Mouse (Mus musculus) granulocyte monocyte progenitor cell, adult 5-6 weeks (primary cell): ENCODE results near the gene Esrp2. TPM values are rescaled to one million over a fixed set of nuclear protein-coding genes. Genes with fewer than 3 reads are reported as not detected.

ENCODE experiments used
- ATAC-seq: replicated peaks from 2 replicates; pipeline ENCODE4 v1.8.0; 2016; ENCODE audit warnings: mild to moderate bottlenecking, moderate TSS enrichment, inconsistent platforms; ENCODE audit not compliant: poor library complexity, severe bottlenecking
- total RNA-seq, 2 experiments: library from RNA; stranded (forward) in 1 of 2; stranded (reverse) in 1 of 2; fragments of 200-712, 200-1000 nt in 1 of 2; fragments of >200 nt in 1 of 2; fragmentation: Nextera tagmentation in 1 of 2; gene quantifications; 2 replicates each; pipeline ENCODE4 v1.2.3; 2014 to 2017

Esrp2 gene
- total RNA-seq, 2 experiments from 2014 or later = not detected

DNA sequence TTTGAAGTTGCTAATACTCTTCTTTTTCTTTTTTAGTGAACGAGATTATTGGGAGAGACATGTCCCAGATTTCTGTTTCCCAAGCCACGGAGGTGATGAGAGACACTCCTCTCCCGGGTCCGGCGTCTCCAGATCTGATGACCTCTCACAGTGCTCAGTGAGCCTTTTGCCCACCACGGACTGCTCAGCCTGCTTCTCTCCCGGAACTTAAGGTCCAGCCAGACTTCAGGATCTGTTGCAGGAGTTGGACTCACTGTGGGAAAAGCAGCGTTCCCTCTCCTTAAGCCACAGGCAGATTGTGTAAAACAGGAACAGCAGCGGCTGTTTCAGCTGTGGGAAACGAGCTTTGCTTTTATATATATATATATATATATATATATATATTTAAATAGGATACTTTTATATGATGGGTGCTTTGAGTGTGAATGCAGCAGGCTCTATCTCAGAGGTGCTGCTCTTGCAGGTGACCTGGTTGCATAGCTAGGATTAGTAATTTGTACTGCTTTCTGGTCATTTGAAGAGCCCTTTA, 8.8 kb downstream of the Esrp2 start:
- no peak for ATAC-seq

DNA sequence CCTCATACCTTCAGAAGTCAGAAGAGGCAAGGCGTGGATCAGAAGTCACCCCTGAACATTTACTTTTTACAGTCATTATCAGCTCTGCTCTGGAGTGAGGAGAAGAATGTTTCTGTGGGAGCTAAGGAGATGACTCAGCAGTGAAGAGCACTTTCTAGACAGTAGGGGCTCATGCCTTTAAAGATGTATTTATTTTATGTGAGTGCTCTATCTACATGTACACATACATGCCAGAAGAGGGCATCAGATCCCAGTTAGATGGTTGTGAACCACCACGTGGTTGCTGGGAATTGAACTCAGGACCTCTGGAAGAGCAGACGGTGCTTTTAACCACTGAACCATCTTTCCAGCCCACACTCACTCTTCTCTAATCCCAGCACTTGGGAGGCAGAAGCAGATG, 9.7 kb downstream of the Esrp2 start:
- ATAC-seq = no peak

DNA sequence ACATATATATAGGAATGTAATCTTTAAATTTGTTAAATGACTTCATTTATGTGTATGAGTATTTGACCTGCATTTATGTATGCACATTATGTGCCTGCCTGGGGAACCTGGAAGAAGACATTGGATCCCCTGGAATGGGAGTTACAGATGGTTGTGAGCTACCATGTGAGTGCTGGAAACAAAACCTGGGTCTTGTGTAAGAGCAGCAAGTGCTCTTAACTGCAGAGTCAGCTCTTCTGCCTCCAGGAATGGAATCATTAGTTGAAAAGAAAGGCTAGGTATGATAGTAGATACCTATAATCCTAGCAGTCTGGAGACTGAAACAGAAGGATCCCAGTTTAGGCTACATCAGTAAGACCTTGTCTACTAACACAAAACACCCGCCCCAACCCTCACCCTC, 10.7 kb downstream of the Esrp2 start:
- ATAC-seq = no peak

DNA sequence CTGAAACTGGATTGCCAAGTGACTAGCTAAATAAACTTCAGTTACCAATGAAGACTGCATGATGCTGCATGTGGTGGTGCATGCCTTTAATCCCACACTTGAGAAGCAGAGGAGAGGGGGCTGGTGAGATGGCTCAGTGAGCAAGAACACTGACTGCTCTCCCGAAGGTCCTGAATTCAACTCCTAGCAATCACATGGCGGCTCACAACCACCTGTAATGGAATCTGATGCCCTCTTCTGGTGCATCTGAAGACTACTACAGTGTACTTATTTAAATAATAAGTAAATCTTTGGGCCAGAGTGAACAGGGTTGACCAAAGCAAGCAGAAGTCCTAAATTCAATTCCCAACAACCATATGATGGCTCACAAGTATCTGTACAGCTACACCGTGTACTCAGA, 13.3 kb downstream of the Esrp2 start:
- ATAC-seq = no peak

DNA sequence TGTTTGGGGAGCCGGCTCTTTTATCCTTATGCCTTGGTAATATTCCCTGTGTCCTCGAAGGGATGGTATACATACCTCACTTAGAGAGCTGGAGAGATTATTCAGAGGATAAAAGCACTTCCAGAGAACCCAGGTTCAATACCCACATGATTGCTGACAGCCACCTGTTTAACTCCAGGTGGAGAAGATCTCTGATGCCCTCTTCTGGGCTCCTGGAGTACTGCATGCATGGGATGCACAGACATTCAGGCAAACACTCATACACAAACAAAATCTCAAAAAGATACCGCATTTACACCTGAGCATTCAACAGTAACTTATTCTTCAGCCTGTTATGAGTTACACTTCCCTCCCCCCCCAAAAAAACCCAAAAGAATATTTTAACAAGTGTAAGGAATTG, 20.9 kb downstream of the Esrp2 start:
- ATAC-seq = peak; percentile 37; the same call in 1 of the 2 replicates

GRCm38 (mm10) chr8:106112514-106112913, 24.3 kb downstream of the Esrp2 start:
- ATAC-seq = no peak

DNA sequence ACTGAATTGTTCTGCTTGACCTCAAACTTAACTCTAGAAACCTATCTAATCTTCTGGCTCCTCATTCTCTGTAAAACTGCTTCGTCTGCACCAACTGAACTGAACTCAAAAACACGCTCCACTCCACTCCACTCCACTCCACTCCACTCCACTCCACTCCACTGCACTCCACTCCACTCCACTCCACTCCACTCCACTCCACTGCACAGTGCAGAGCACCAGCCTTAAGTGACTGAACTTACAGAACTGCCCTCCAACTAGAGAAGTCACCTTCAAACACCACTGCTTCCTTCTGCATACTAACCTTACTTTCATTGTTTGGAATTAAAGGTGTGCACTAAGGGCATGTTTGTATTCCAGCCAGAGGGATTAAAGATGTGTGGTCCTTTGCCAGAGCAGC, 24.7 kb downstream of the Esrp2 start:
- ATAC-seq = no peak

DNA sequence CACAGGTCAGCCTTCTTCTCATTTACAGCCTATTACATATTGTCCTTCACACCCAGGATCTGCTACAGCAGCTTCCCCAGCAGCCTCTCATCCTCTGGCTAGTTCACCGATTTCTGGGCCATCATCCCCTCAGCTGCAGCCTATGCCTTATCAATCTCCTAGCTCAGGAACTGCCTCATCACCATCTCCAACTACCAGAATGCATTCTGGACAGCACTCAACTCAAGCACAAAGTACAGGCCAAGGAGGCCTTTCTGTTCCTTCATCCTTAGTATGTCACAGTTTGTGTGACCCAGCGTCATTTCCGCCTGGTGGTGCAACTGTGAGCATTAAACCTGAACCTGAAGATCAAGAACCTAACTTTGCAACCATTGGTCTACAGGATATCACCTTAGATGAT, 28.0 kb downstream of the Esrp2 start:
- no peak for ATAC-seq

DNA sequence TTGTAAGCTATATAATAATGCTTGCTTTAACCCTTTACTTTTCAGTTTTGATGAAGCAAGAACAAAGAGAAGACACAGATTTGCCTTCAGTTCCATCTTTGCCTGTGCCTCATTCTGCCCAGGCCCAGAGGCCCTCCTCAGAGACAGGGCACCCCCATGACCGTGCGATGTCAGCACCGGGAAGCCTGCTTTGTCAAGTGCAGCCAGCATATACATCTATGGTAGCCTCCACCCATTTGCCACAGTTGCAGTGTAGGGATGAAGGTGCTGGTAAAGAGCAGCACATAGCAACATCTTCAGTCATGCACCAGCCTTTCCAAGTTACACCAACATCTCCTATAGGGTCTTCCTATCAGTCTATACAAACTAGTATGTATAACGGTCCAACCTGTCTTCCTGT, 28.7 kb downstream of the Esrp2 start:
- no peak for ATAC-seq

DNA sequence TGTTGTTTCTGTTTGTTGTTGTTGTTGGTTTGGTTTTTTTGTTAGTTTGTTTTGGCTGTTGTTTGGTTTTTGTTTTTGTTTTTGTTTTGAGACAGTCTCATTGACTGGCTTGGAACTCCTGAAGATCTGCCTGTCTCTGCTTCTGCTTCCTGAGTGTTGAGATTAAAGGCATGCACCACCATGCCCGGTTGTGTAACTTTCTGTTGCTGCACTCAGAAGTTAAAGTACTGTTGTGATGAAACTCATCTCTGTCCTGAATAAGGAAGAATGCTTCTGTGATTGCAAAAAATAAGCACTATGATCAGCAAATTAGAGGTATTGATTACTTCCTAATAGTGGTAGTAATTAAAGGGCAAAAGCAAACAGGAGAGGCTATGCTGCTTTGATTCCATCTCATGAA, 30.6 kb downstream of the Esrp2 start:
- peak; percentile 87 for ATAC-seq

DNA sequence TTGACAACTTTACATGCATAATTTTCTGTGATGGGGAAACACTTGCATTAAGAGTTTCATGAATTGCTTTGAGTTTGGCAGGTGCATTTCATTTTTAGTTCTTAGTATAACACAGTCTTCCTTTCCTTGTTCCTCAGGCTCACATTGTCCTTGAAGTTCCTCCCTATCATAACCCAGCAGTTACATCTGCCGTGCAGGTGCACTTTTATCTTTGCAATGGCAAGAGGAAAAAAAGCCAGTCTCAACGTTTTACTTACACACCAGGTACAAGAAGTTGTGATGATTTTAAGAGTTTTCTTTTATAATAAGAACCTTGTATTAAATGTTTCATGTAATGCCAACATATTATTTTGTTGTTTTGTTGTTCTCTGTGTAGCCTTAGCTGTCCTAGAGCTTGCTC, 32.9 kb downstream of the Esrp2 start:
- no peak for ATAC-seq

DNA sequence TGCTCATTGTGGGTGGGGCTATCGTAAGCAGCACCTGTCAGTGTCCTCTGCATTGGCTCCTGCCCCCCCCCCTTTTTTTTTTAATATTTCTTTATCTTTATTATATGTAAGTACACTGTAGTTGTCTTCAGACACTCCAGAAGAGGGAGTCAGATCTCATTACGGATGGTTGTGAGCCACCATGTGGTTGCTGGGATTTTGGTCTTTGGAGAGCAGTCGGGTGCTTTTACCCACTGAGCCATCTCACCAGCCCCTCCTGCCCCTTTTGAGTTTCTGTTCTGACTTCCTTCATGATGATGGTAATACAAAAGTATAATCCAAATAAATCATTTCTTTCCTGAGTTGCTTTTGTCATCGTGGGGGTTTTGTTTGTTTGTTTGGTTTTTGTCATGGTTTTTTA, 34.5 kb downstream of the Esrp2 start:
- ATAC-seq = no peak

Other genes starting within 250 kb of the Esrp2 start
- gene Nrn1l, start 243.4 kb downstream of the Esrp2 start, total RNA-seq (2014; fragmentation: Nextera tagmentation) = 0.90 TPM in 1 of 2 replicates, not detected in the other
- gene Nrn1l, start 243.4 kb downstream of the Esrp2 start, total RNA-seq (2017) = not detected in 2 replicates
- 18.0 and 28.1 TPM in 2 replicates for gene Pskh1, start 236.5 kb downstream of the Esrp2 start, total RNA-seq (2014; fragmentation: Nextera tagmentation)
- 19.7 and 20.6 TPM in 2 replicates for gene Pskh1, start 236.5 kb downstream of the Esrp2 start, total RNA-seq (2017)
- 2.9 and 5.5 TPM in 2 replicates for gene Ctrl, start 203.1 kb downstream of the Esrp2 start, total RNA-seq (2014; fragmentation: Nextera tagmentation)
- gene Ctrl, start 203.1 kb downstream of the Esrp2 start, total RNA-seq (2017) = 2.7 TPM in 1 of 2 replicates, not detected in the other
- 176 and 220 TPM in 2 replicates for gene Psmb10, start 198.5 kb downstream of the Esrp2 start, total RNA-seq (2014; fragmentation: Nextera tagmentation)
- 71.7 and 92.7 TPM in 2 replicates for gene Psmb10, start 198.5 kb downstream of the Esrp2 start, total RNA-seq (2017)
- gene Lcat, start 193.6 kb downstream of the Esrp2 start, total RNA-seq (2014; fragmentation: Nextera tagmentation) = not detected in 2 replicates
- not detected in 2 replicates for gene Lcat, start 193.6 kb downstream of the Esrp2 start, total RNA-seq (2017)
- 4.7 and 7.8 TPM in 2 replicates for gene Slc12a4, start 170.9 kb downstream of the Esrp2 start, total RNA-seq (2014; fragmentation: Nextera tagmentation)
- gene Slc12a4, start 170.9 kb downstream of the Esrp2 start, total RNA-seq (2017) = 1.6 and 6.8 TPM in 2 replicates
- gene Dpep3, start 157.5 kb downstream of the Esrp2 start, total RNA-seq (2014; fragmentation: Nextera tagmentation) = not detected in 2 replicates
- gene Dpep3, start 157.5 kb downstream of the Esrp2 start, total RNA-seq (2017) = not detected in 2 replicates
- gene Dus2, start 145.6 kb downstream of the Esrp2 start, total RNA-seq (2014; fragmentation: Nextera tagmentation) = 8.3 and 9.6 TPM in 2 replicates
- 10.8 and 20.1 TPM in 2 replicates for gene Dus2, start 145.6 kb downstream of the Esrp2 start, total RNA-seq (2017)
- not detected in 2 replicates for gene Dpep2nb, start 131.0 kb downstream of the Esrp2 start, total RNA-seq (2014; fragmentation: Nextera tagmentation)
- gene Dpep2nb, start 131.0 kb downstream of the Esrp2 start, total RNA-seq (2017) = 0.39 TPM in 1 of 2 replicates, not detected in the other
- 5.6 and 11.6 TPM in 2 replicates for gene Ddx28, start 125.1 kb downstream of the Esrp2 start, total RNA-seq (2014; fragmentation: Nextera tagmentation)
- gene Ddx28, start 125.1 kb downstream of the Esrp2 start, total RNA-seq (2017) = 15.1 and 20.2 TPM in 2 replicates
- 74.1 and 86.3 TPM in 2 replicates for gene Nfatc3, start 78.1 kb downstream of the Esrp2 start, total RNA-seq (2014; fragmentation: Nextera tagmentation)
- 31.7 and 32.7 TPM in 2 replicates for gene Nfatc3, start 78.1 kb downstream of the Esrp2 start, total RNA-seq (2017)
- 22.9 and 35.4 TPM in 2 replicates for gene Pla2g15, start 13.4 kb upstream of the Esrp2 start, total RNA-seq (2014; fragmentation: Nextera tagmentation)
- 12.9 and 17.9 TPM in 2 replicates for gene Pla2g15, start 13.4 kb upstream of the Esrp2 start, total RNA-seq (2017)
- 29.6 and 30.3 TPM in 2 replicates for gene Slc7a6, start 31.9 kb upstream of the Esrp2 start, total RNA-seq (2014; fragmentation: Nextera tagmentation)
- 21.9 and 31.5 TPM in 2 replicates for gene Slc7a6, start 31.9 kb upstream of the Esrp2 start, total RNA-seq (2017)
- 35.9 and 45.8 TPM in 2 replicates for gene Slc7a6os, start 74.0 kb upstream of the Esrp2 start, total RNA-seq (2014; fragmentation: Nextera tagmentation)
- gene Slc7a6os, start 74.0 kb upstream of the Esrp2 start, total RNA-seq (2017) = 36.2 and 37.2 TPM in 2 replicates
- 22.9 and 31.2 TPM in 2 replicates for gene Prmt7, start 74.0 kb upstream of the Esrp2 start, total RNA-seq (2014; fragmentation: Nextera tagmentation)
- gene Prmt7, start 74.0 kb upstream of the Esrp2 start, total RNA-seq (2017) = 46.4 and 66.3 TPM in 2 replicates
- not detected in 2 replicates for gene Smpd3, start 201.0 kb upstream of the Esrp2 start, total RNA-seq (2014; fragmentation: Nextera tagmentation)
- gene Smpd3, start 201.0 kb upstream of the Esrp2 start, total RNA-seq (2017) = 0.13 TPM in 1 of 2 replicates, not detected in the other